Mouse (Mus musculus): ENCODE results near the gene Gal3st3.

The Gal3st3 gene

GRCm38 (mm10) chr19:5297903-5298800, at the start of gene Gal3st3:
Gene Gal3st3 (plus strand): TSS chr19:5298331.
- no peak for DNase-seq

DNA sequence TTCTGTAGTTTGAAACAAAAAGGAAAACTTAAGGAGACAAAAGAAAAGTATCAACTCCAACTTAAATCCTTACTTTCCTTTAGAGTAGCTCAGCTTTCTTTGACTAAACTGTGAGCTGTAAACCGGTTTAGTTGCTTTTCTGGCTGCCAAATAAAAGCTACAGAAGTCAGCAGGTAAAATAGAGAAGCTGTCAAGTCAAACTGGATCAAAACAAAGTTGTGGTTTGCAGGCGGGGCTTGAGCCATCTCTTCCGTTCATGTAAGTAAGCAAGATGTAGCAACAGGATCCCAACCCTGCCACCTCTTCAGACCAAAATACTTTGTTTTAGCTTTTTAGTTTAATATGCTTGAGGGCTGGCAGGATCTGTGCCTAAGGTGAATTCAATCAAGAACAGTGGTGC, 41.0 kb upstream of the Gal3st3 start:
- DNase-seq: no peak

- no peak for DNase-seq
Observed at GRCm38 (mm10) chr19:5267015-5267414, 31.1 kb upstream of the Gal3st3 start.

DNA sequence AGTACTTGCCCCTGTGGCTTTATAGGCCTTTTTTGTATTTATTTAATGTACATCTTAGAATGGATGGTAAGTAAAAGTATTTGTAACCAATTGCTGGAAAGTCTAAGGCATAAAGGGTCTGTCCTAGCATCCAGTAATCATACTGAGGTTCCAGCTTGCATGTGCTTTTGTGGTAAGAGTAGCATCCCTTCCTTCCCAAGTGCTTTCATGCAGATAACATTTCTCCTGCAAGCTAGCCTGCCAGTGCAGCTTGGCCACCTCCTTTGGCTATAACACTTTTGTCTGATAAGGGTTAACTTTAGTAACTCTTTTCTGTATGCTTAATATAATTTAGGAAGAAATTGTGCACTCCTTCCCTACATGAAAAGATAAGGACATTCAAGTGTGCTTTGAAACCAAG, 30.1 kb upstream of the Gal3st3 start:
- DNase-seq: no peak

DNA sequence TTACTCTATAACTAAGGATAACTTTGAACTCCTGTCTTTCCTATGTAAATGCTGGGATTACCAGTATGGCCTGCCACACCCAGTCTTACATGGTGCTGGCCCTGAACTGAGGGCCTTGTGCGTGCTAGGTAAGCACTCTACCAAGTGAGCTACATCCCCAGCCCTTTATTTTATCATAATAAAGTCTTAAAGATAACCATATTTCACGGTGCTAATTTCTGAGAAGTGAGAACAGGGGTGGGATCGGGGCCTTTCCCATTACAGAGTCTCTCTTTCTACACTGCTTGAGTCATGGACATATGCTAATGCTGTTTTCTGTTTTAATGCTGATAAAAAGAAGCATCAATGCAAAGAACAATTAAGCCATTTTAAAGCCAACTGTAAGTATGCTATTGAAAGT, 29.3 kb upstream of the Gal3st3 start:
- DNase-seq: no peak

DNA sequence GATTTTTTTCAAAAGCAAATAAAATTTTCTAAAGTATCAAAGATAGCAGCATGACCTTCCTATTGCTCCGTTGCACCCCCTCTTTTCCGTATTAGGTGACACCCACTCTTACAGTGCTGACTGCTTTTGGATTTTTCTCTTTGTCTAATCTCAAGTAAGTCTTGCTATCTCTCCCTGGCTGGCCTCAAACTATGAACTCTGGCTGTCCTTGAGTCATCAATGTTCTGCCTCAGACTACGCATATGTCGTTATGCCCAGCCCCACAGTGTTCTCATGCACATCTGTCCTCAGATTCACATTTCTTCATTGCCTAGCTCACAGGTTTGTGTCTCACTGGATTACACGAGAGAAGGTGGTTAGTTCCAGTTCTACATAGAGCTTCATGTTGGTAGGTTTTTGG, 28.7 kb upstream of the Gal3st3 start:
- no peak for DNase-seq

- DNase-seq: no peak
Observed at GRCm38 (mm10) chr19:5271430-5271829, 26.7 kb upstream of the Gal3st3 start.

- peak; percentile 34 to 71 for DNase-seq
Observed at GRCm38 (mm10) chr19:5272326-5272795, 25.8 kb upstream of the Gal3st3 start.

- peak; percentile 88 to 93 for DNase-seq
Observed at GRCm38 (mm10) chr19:5272801-5273733, 25.1 kb upstream of the Gal3st3 start, which contains the start of gene Pacs1. Gene Pacs1 (minus strand): TSS chr19:5273119.

DNA sequence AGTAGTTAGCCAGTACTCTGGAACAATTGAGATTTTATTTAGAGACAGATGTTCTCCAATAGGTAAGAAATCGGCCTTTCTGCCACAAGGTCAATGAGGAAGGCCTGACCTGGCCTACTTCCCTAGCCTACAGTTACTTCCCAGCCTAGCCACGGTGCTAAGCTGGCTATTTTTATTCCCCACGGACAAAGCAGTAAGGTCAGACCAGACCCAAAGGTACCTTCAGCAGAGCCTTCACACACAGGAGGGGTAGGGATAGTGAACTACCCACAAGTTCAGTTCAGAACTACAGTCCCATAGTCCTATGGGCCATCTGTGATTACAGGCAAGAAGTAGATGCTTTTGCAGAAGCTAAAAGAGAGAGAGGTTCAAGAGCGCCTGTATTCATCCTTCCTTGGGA, 24.2 kb upstream of the Gal3st3 start:
- DNase-seq: no peak

DNA sequence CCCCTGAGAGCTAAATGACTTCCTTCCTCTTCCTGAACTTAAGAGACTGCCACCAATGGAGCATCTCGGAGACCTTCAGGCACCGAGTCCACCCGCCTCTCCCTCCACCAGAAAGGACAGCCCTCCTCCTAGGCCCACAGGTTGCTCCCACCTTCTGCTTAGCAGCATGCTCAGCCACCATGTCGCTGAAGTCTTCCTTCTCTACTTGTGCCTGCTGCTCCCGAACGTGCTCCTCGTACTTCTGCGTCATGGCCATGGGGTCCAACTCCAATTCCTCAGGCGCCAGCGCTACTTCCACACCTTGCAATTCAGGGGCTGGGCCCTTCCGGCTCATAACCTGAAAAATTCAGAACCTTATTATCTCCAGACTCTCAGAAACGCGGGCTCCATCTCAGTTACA, 23.5 kb upstream of the Gal3st3 start:
- no peak for DNase-seq

- no peak for DNase-seq
Observed at GRCm38 (mm10) chr19:5275736-5276135, 22.4 kb upstream of the Gal3st3 start.

DNA sequence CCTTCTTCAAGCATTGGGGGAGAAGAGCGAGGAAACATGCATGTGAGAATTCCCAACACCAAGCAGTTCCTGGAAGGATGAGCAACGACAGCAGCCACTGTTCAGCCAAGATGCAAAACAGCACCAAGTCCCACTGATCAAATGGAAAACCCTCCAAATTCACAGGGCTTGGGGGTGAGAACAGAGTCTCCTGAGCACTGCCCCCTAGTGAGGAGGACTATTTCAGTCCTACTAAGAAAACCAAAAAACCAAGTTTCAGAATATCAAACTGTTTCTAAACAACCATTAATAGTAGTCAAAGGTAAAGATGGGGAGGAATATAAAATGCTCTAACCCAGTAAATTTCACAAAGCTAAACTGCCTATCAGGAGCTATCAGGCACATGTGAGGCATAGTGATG, 21.6 kb upstream of the Gal3st3 start:
- no peak for DNase-seq

- no peak for DNase-seq
Observed at GRCm38 (mm10) chr19:5277140-5277539, 21.0 kb upstream of the Gal3st3 start.

- DNase-seq: peak; percentile 20 to 66
Observed at GRCm38 (mm10) chr19:5278381-5278780, 19.8 kb upstream of the Gal3st3 start.

- DNase-seq: peak; percentile 99
Observed at GRCm38 (mm10) chr19:5294972-5295735, 3.0 kb upstream of the Gal3st3 start, which contains the start of gene Sf3b2. Gene Sf3b2 (minus strand): TSS chr19:5295455.

DNA sequence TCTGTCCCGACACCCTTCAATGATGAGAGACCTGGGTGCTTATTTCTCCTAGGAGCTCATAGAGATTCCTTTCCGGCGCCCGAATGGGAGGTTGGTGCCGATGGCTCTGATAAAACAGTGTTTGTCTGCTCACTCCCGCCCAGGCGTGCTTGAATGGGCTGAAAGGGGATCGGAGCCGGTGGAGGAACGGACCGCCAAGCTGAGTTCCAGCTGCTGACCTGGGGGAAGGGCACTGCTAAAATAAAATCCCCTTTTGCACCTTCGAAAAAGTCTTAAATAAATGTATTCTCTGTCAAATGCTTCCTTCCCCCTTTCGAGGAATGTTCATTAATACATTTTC, 2.4 kb upstream of the Gal3st3 start:
- no peak for DNase-seq

DNA sequence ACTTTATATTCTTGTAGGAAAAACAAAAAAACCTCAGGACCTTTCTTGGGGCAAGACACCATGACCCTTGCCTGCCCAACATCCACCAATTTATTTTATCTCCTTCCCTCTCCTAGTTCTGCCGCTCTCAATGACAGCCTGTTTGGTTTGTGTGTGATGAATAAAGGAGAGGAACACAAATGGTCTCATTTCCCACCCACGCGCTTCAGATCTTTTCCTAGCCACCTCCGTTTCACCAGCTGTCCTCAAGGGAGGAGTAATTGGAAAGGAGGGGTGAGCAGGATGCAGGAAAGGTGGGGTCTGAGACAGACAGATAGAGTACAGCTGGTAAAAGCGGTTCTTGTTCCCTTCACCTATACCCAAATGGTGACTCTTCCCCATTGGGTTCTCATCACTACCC, 1.5 kb upstream of the Gal3st3 start:
- DNase-seq: no peak

DNA sequence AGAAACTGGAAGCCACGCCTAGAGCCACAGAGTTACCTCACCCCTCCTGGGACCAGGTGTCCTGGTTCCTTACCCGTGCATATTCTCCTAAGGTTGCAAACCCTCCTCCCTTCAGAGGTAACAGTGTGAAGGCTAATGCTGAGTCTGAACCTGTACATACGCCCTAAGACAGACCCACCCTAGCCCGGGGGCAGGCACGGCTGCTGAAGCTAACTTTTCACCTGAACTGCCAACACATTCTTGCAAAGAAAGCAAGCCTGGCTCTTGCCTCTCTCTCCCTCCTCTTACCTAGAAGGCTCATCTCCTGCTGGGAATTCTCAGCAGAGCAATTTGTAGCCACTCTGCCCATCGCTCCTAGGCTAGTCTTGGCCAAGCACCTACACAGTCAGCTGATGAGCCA, 2.5 kb downstream of the Gal3st3 start:
- DNase-seq: no peak

DNA sequence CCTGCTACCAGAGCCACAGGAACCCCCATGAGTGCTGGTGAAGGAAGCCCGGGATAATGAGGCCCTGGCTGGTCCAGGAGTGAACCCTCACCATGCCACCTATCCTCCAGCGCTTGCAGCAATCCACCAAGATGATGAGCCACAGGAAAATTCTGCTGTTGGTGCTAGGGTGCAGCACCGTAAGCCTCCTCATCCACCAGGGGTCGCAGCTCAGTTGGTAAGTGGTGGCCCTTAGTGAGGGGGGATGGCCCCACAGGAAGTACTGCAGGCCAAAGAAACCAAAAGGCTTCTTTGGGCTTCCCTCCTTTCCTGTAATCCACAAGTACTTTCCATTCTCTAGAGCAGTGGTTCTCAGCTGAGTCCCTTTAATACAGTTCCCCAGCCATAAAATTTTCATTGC, 4.3 kb downstream of the Gal3st3 start:
- DNase-seq: peak; percentile 64 to 75

GRCm38 (mm10) chr19:5306279-5306678, 8.1 kb downstream of the Gal3st3 start:
- no peak for DNase-seq

DNA sequence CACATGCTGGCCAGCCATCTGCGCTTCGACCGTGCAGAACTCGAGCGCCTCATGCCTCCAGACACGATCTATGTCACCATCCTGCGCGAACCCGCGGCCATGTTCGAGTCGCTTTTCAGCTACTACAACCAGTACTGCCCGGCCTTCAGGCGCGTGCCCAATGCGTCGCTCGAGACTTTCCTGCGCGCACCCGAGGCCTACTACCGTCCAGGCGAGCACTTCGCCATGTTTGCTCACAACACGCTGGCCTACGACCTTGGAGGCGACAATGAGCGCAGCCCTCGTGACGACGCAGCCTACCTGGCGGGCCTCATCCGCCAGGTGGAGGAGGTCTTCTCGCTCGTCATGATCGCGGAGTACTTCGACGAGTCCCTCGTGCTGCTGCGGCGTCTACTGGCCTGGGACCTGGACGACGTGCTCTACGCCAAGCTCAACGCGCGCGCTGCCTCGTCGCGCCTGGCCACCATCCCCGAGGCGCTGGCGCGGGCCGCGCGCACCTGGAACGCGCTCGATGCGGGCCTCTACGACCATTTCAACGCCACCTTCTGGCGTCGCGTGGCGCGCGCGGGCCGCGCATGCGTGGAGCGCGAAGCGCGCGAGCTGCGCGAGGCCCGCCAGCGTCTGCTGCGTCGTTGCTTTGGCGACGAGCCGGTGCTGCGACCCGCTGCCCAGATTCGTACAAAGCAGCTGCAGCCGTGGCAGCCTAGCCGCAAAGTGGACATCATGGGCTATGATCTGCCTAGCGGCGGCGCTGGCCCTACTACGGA, 9.0 kb downstream of the Gal3st3 start:
- peak in 1 of 2 experiments; percentile 33 for DNase-seq
